11 mouse cellular contexts compared by ENCODE assay signal in the genomic region with DNA sequence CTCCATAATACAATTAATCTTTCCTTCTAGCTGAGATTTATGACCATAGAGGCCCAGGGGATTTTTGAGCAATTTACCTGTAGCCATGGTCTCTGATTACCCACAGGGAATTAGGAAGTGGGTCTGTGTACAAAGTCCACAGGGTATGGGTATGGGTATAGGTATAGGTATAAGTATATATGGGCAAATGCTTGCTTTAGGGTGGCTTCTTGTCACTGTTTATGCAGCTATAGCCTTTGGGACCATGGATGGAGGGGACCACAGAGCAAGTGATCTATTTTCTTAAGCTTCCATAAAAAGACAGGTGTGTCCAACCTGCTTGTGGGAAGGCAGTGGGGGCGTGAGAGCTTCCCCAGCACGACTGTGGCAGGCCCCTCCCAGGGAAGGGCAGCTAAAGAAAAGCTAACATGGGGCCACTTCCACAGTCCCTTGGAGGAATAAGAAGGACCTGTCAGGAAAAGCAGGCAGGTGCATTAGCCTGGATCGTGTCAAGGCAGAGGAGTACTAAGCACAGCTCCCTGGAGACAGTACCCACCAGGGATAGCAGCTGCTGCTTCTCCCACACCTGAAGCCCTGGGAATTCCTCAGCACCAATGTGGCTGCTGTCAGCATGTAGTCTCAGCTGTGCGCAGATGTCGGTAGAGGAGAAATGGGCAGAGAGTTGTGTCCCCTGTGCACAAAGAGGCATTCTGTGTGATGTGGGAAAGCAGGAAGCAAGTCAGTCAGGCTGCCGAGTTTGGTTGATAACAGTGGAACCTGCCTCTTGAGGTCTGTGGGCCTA.
DNase-seq lines count a peak whose midpoint lies in the region; ATAC-seq and TF ChIP-seq lines count a peak whose summit lies in the region.
"Had no signal": no experiment of that assay in that cellular context is flagged by ENCODE, and none has a peak within 500 bp of the region (broad histone marks: within the 10 kb centered on the region; RNA-seq: fewer than 3 reads in every experiment).

No protein-coding gene starts in this region.

- no peak for TF ChIP-seq EP300 in stomach, postnatal 0 days (optimal IDR thresholded peaks at IDR 0.05)

- intact Hi-C loops in left cerebral cortex, postnatal 10 days (cut with DNase I), result loop anchor here (5.0 kb wide), 1 partner anchor 39 kb away; no protein-coding TSS in a partner anchor

- H3K4me2 ChIP-seq in embryonic facial prominence, embryonic 13.5 days, result no peak overlapping the region
- H3K4me2 ChIP-seq in stomach, embryonic 15.5 days, result no peak overlapping the region
- H3K4me2 ChIP-seq in stomach, postnatal 0 days (replicated peaks; ENCODE audit: low read depth), result no peak overlapping the region
- H3K4me2 ChIP-seq in limb, embryonic 13.5 days (replicated peaks), result no peak overlapping the region
- H3K4me2 ChIP-seq: liver, embryonic 12.5 days had no signal

- WGBS in embryonic facial prominence, embryonic 13.5 days, result 55% methylated on average over 6 of the region's 6 CpGs
- WGBS in embryonic facial prominence, embryonic 10.5 days, result 70% methylated on average over 6 of the region's 6 CpGs
- WGBS in stomach, embryonic 15.5 days, result 65% methylated on average over 6 of the region's 6 CpGs
- 57% methylated on average over 6 of the region's 6 CpGs for WGBS in stomach, postnatal 0 days
- WGBS in limb, embryonic 13.5 days, result 73% methylated on average over 6 of the region's 6 CpGs

- H3K9me3 ChIP-seq in embryonic facial prominence, embryonic 13.5 days, result no peaks in the 10 kb centered on the region
- H3K9me3 ChIP-seq in embryonic facial prominence, embryonic 10.5 days, result no peaks in the 10 kb centered on the region
- no peaks in the 10 kb centered on the region for H3K9me3 ChIP-seq in stomach, embryonic 15.5 days
- H3K9me3 ChIP-seq in stomach, postnatal 0 days (ENCODE audit: control insufficient read depth, low read length), result no peaks in the 10 kb centered on the region
- H3K9me3 ChIP-seq in limb, embryonic 13.5 days, result no peaks in the 10 kb centered on the region
- H3K9me3 ChIP-seq: liver, embryonic 12.5 days had no signal

- peaks cover 5% of the 10 kb centered on the region for H3K36me3 ChIP-seq in embryonic facial prominence, embryonic 13.5 days
- peaks cover 7% of the 10 kb centered on the region for H3K36me3 ChIP-seq in embryonic facial prominence, embryonic 10.5 days (replicated peaks)
- H3K36me3 ChIP-seq in stomach, embryonic 15.5 days, result peaks cover 4% of the 10 kb centered on the region; the same call in 1 of the 2 replicates
- peaks cover 4% of the 10 kb centered on the region; the same call in 1 of the 2 replicates for H3K36me3 ChIP-seq in stomach, postnatal 0 days (ENCODE audit: control insufficient read depth, insufficient read depth, low read length)
- peaks cover 6% of the 10 kb centered on the region for H3K36me3 ChIP-seq in limb, embryonic 13.5 days

- peak overlapping the region; percentile 7; the same call in 1 of the 2 replicates for H3K27ac ChIP-seq in embryonic facial prominence, embryonic 13.5 days
- no peak overlapping the region for H3K27ac ChIP-seq in embryonic facial prominence, embryonic 10.5 days (replicated peaks)
- peak overlapping the region; percentile 26; the same call in 1 of the 2 replicates for H3K27ac ChIP-seq in stomach, embryonic 15.5 days
- no peak overlapping the region for H3K27ac ChIP-seq in stomach, postnatal 0 days (replicated peaks)
- peak overlapping the region; percentile 28; the same call in 1 of the 2 replicates for H3K27ac ChIP-seq in limb, embryonic 13.5 days
- H3K27ac ChIP-seq: liver, embryonic 12.5 days had no signal

- no peak for DNase-seq in embryonic facial prominence, embryonic 10.5 days (ENCODE audit: low spot score)
- no peak for DNase-seq in stomach, postnatal 0 days (ENCODE audit: low spot score)
- no peak for DNase-seq in left cerebral cortex, postnatal 10 days (ENCODE audit: extremely low spot score in 1 of 2, low spot score in 2 of 2)
- DNase-seq in adrenal gland, postnatal 25 days, result no peak
- DNase-seq in gastrocnemius, postnatal 4 days (ENCODE audit: low spot score in 2 of 2), result no peak
- DNase-seq: cerebellum, adult 2 months; embryo, embryonic 11 days had no signal

- TF ChIP-seq CTCF in stomach, postnatal 0 days (IDR thresholded peaks at IDR 0.05; ENCODE audit: low read depth), result no peak

- peak overlapping the region; percentile 8; the same call in 1 of the 2 replicates for H3K9ac ChIP-seq in embryonic facial prominence, embryonic 13.5 days
- no peak overlapping the region for H3K9ac ChIP-seq in stomach, embryonic 15.5 days
- no peak overlapping the region for H3K9ac ChIP-seq in stomach, postnatal 0 days (ENCODE audit: low read length)
- H3K9ac ChIP-seq in limb, embryonic 13.5 days, result no peak overlapping the region
- H3K9ac ChIP-seq: liver, embryonic 12.5 days had no signal

- H3K4me1 ChIP-seq in embryonic facial prominence, embryonic 13.5 days, result peaks cover 76% of the 10 kb centered on the region
- H3K4me1 ChIP-seq in embryonic facial prominence, embryonic 10.5 days, result peaks cover 90% of the 10 kb centered on the region
- no peaks in the 10 kb centered on the region; the same call in 1 of the 2 replicates for H3K4me1 ChIP-seq in stomach, embryonic 15.5 days
- no peaks in the 10 kb centered on the region for H3K4me1 ChIP-seq in stomach, postnatal 0 days (replicated peaks; ENCODE audit: control insufficient read depth, insufficient read depth)
- peaks cover 53% of the 10 kb centered on the region for H3K4me1 ChIP-seq in limb, embryonic 13.5 days
- H3K4me1 ChIP-seq: liver, embryonic 12.5 days had no signal

- H3K27me3 ChIP-seq in embryonic facial prominence, embryonic 13.5 days, result no peaks in the 10 kb centered on the region
- H3K27me3 ChIP-seq in embryonic facial prominence, embryonic 10.5 days (replicated peaks; ENCODE audit: low read depth, poor library complexity, severe bottlenecking), result 0 out of 2 replicates have a peak, but pooled peaks cover 8% of the 10 kb centered on the region
- H3K27me3 ChIP-seq in stomach, embryonic 15.5 days (replicated peaks), result no peaks in the 10 kb centered on the region
- H3K27me3 ChIP-seq in stomach, postnatal 0 days (ENCODE audit: control insufficient read depth, insufficient read depth, low read length), result no peaks in the 10 kb centered on the region
- no peaks in the 10 kb centered on the region for H3K27me3 ChIP-seq in limb, embryonic 13.5 days
- H3K27me3 ChIP-seq: liver, embryonic 12.5 days had no signal

- ATAC-seq in embryonic facial prominence, embryonic 13.5 days (ENCODE audit: insufficient number of reproducible peaks, insufficient read depth, low FRiP score, low TSS enrichment, low read depth), result no peak
- no peak for ATAC-seq in stomach, embryonic 15.5 days (ENCODE audit: insufficient read depth, low FRiP score, low read depth)
- no peak for ATAC-seq in stomach, postnatal 0 days (ENCODE audit: low FRiP score, low TSS enrichment)
- no peak for ATAC-seq in limb, embryonic 13.5 days (ENCODE audit: low FRiP score, low read depth)
- ATAC-seq: liver, embryonic 12.5 days had no signal

- no peak overlapping the region for H3K4me3 ChIP-seq in embryonic facial prominence, embryonic 13.5 days
- no peak overlapping the region for H3K4me3 ChIP-seq in embryonic facial prominence, embryonic 10.5 days
- H3K4me3 ChIP-seq in stomach, embryonic 15.5 days (replicated peaks), result no peak overlapping the region
- no peak overlapping the region for H3K4me3 ChIP-seq in stomach, postnatal 0 days (ENCODE audit: low read depth, low read length)
- no peak overlapping the region for H3K4me3 ChIP-seq in limb, embryonic 13.5 days
- H3K4me3 ChIP-seq: liver, embryonic 12.5 days had no signal

Comparison
In these comparisons a context has a peak if more than half of its experiments do, and no peak if none do; other contexts are left out.
1. H3K27ac ChIP-seq: peak in embryonic facial prominence, embryonic 13.5 days (single experiment), stomach, embryonic 15.5 days (single experiment) and limb, embryonic 13.5 days (single experiment); none in embryonic facial prominence, embryonic 10.5 days (single experiment) and stomach, postnatal 0 days (single experiment).